Mouse (Mus musculus) kidney, adult 2 months (tissue): ENCODE results near the gene Mrps15.

Experiments
- CTCF ChIP-seq: fragments of 200-500 bp; conservative IDR thresholded peaks from 2 replicates; pipeline ENCODE4 v1.5.1; 2011; ENCODE audit warnings: low read depth, mild to moderate bottlenecking, control low read depth, low read length, moderate library complexity, mixed read lengths; ENCODE audit not compliant: insufficient read depth, insufficient read length
- POLR2A ChIP-seq: fragments of 200-500 bp; IDR thresholded peaks from one replicate; pipeline ENCODE4 v1.6.1; 2011; ENCODE audit warnings: low read depth, low read length, control low read depth

DNA sequence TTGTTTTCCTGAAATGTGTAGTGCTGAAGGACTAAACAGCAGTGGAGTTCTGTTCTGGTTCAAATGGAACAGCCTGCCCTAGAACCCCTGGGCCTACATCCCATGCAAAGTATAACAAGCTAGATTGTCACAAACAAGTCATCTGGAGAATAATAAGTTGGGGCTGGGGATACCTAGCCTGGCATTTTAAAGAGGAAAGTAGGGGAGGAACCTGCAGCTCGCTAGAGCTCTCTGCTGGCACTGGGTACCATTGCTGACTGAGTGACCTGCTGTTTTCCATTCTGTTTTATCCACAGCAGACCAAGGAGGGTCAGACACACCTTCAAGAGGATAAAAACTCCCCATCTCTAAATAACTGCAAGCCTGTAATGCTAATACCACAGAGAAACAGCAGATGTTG is 16.1 kb downstream of the Mrps15 start:
- no peak for TF ChIP-seq CTCF
- TF ChIP-seq POLR2A, result no peak
